Mouse (Mus musculus) stomach, postnatal 0 days (tissue): ENCODE data around the gene Gm43552.

Experiments
- CTCF ChIP-seq: IDR thresholded peaks from 2 replicates; pipeline ENCODE4 v1.5.1; 2016; ENCODE audit warnings: antibody characterized with exemption, low read depth, mild to moderate bottlenecking, moderate library complexity
- EP300 ChIP-seq: optimal IDR thresholded peaks from 2 replicates; pipeline ENCODE3; 2016; ENCODE audit warnings: antibody characterized with exemption

DNA sequence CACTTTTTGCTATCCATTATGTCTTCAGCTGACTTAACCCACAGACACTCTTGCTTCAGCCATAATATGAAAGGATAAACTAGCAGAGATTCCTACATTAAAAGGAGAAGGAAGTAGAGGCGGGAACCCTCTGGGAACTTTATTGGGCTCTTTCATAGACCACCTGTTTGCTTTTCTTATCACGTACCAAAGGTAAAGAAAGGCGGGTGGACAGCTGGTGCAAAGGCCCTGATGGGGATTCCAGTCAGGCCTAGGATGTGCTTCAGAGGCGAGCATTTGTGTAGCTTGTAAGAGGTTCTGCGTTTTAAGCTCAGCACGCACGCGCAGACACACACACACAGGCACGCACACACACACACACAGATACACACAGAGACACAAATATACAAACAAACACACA, 8.8 kb upstream of the Gm43552 start:
- TF ChIP-seq CTCF (no peak), EP300 (no peak)
